Mouse (Mus musculus) hindbrain, embryonic 13.5 days (tissue): ENCODE data around the gene Gm10382. TPM values are rescaled to one million over a fixed set of nuclear protein-coding genes. Genes with fewer than 3 reads are reported as not detected.
"Not testable (repeated sequence)": the region's sequence is repeated elsewhere in the genome, so short reads cannot be mapped to it uniquely, and the experiment has no call there.

Experiments used
- ATAC-seq: fragments of 200-750 bp; cut with Nextera tagmentation; 2 replicates; pipeline ENCODE4 v1.8.0; 2017; ENCODE audit warnings: moderate TSS enrichment; ENCODE audit not compliant: low FRiP score
- H3K27ac ChIP-seq: fragments of 300-500 bp; sonication (generic); 2 replicates; pipeline ENCODE4 v1.5.1; 2015; ENCODE audit warnings: inconsistent platforms, mild to moderate bottlenecking, moderate library complexity
- H3K27me3 ChIP-seq: fragments of 300-500 bp; sonication (generic); 2 replicates; pipeline ENCODE4 v1.6.1; 2015; ENCODE audit warnings: mild to moderate bottlenecking, inconsistent platforms
- H3K36me3 ChIP-seq: fragments of 300-500 bp; sonication (generic); 2 replicates; pipeline ENCODE4 v1.6.1; 2015; ENCODE audit warnings: mild to moderate bottlenecking, inconsistent platforms
- H3K4me1 ChIP-seq: fragments of 300-500 bp; sonication (generic); replicated peaks from 2 replicates; pipeline ENCODE4 v1.6.1; 2015; ENCODE audit warnings: inconsistent platforms
- H3K4me2 ChIP-seq: fragments of 300-500 bp; sonication (generic); 2 replicates; pipeline ENCODE4 v1.6.1; 2015; ENCODE audit warnings: inconsistent platforms, mild to moderate bottlenecking, moderate library complexity
- H3K4me3 ChIP-seq: fragments of 300-500 bp; sonication (generic); 2 replicates; pipeline ENCODE4 v1.5.1; 2015; ENCODE audit warnings: mild to moderate bottlenecking, inconsistent platforms
- H3K9ac ChIP-seq: fragments of 300-500 bp; sonication (generic); 2 replicates; pipeline ENCODE4 v1.6.1; 2015; ENCODE audit warnings: mild to moderate bottlenecking, inconsistent platforms
- H3K9me3 ChIP-seq: fragments of 300-500 bp; sonication (generic); 2 replicates; pipeline ENCODE4 v1.6.1; 2016; ENCODE audit warnings: inconsistent platforms
- WGBS: fragments of 180-500 bp; shearing (Covaris S2); methylation state at CpG from one replicate; pipeline ENCODE4 v1.1.7; 2015; 5-methylcytosine and 5-hydroxymethylcytosine counted together
- polyA plus RNA-seq: library from polyadenylated mRNA; unstranded; fragments of >200 nt; fragmentation: Nextera tagmentation; extraction: Ambion mirVana; gene quantifications from 2 replicates; pipeline ENCODE4 v1.2.1, GENCODE M21; 2015

The Gm10382 gene
- polyA plus RNA-seq, 1 experiment from 2014 or later = 0.55 TPM

- Histone ChIP-seq H3K4me2 (no peak overlapping the region), H3K9me3 (no peaks in the 10 kb centered on the region), H3K4me1 (peaks cover 14% of the 10 kb centered on the region), H3K4me3 (no peak overlapping the region), H3K9ac (no peak overlapping the region), H3K36me3 (peaks cover 40% of the 10 kb centered on the region), H3K27me3 (no peaks in the 10 kb centered on the region), H3K27ac (no peak overlapping the region)
- ATAC-seq = no peak
- 61% methylated on average over 5 of the region's 5 CpGs for WGBS
These were observed 22.9 kb downstream of the Gm10382 start for GRCm38 (mm10) chr5:125411972-125412530.

- ATAC-seq, H3K9ac ChIP-seq, H3K4me2 ChIP-seq, H3K27ac ChIP-seq, H3K4me3 ChIP-seq, H3K27me3 ChIP-seq, H3K4me1 ChIP-seq, H3K9me3 ChIP-seq: not testable (repeated sequence)
- 94% methylated on average over 8 of the region's 8 CpGs for WGBS
- H3K36me3 ChIP-seq = peaks cover 45% of the 10 kb centered on the region
These were observed 23.4 kb downstream of the Gm10382 start for GRCm38 (mm10) chr5:125412536-125412935.

GRCm38 (mm10) chr5:125413763-125414162 lies 24.6 kb downstream of the Gm10382 start:
- Histone ChIP-seq H3K4me2 (no peak overlapping the region), H3K4me3 (no peak overlapping the region), H3K9ac (no peak overlapping the region), H3K36me3 (peaks cover 57% of the 10 kb centered on the region), H3K27me3 (no peaks in the 10 kb centered on the region), H3K9me3 (no peaks in the 10 kb centered on the region), H3K27ac (no peak overlapping the region), H3K4me1 (peaks cover 8% of the 10 kb centered on the region; the same call in 1 of the 2 replicates)
- WGBS = 82% methylated on average over 4 of the region's 4 CpGs
- no peak for ATAC-seq

GRCm38 (mm10) chr5:125416183-125416582 lies 27.1 kb downstream of the Gm10382 start:
- ATAC-seq = no peak
- 94% methylated on average over 8 of the region's 8 CpGs for WGBS

GRCm38 (mm10) chr5:125418636-125419035 lies 29.5 kb downstream of the Gm10382 start:
- Histone ChIP-seq H3K36me3 (peaks cover 98% of the 10 kb centered on the region), H3K27ac (no peak overlapping the region), H3K27me3 (no peaks in the 10 kb centered on the region), H3K9ac (no peak overlapping the region), H3K4me3 (no peak overlapping the region), H3K4me2 (no peak overlapping the region), H3K9me3 (no peaks in the 10 kb centered on the region), H3K4me1 (no peaks in the 10 kb centered on the region)
- WGBS = 92% methylated on average over 12 of the region's 12 CpGs
- ATAC-seq = no peak

More at GRCm38 (mm10) chr5:125416183-125416582, 27.1 kb downstream of the Gm10382 start:
- H3K27ac ChIP-seq = no peak overlapping the region
- no peak overlapping the region for H3K4me2 ChIP-seq
- peaks cover 81% of the 10 kb centered on the region for H3K36me3 ChIP-seq
- H3K27me3 ChIP-seq = no peaks in the 10 kb centered on the region
- H3K4me1 ChIP-seq = no peaks in the 10 kb centered on the region
- H3K9ac ChIP-seq = no peak overlapping the region
- no peak overlapping the region for H3K4me3 ChIP-seq
- H3K9me3 ChIP-seq = no peaks in the 10 kb centered on the region

- H3K9ac ChIP-seq = no peak overlapping the region
- peaks cover 98% of the 10 kb centered on the region for H3K36me3 ChIP-seq
- no peaks in the 10 kb centered on the region for H3K4me1 ChIP-seq
- H3K4me3 ChIP-seq = no peak overlapping the region
- WGBS = 86% methylated on average over 11 of the region's 11 CpGs
- no peaks in the 10 kb centered on the region for H3K9me3 ChIP-seq
- H3K27ac ChIP-seq = no peak overlapping the region
- ATAC-seq = no peak
- no peaks in the 10 kb centered on the region for H3K27me3 ChIP-seq
- no peak overlapping the region for H3K4me2 ChIP-seq
These were observed 30.0 kb downstream of the Gm10382 start for GRCm38 (mm10) chr5:125419124-125419523.

- Histone ChIP-seq H3K4me1 (no peaks in the 10 kb centered on the region), H3K27me3 (no peaks in the 10 kb centered on the region), H3K36me3 (peaks cover 100% of the 10 kb centered on the region), H3K4me2 (no peak overlapping the region), H3K4me3 (no peak overlapping the region), H3K9ac (no peak overlapping the region), H3K27ac (no peak overlapping the region), H3K9me3 (no peaks in the 10 kb centered on the region)
- WGBS = 91% methylated on average over 10 of the region's 10 CpGs
- no peak for ATAC-seq
These were observed 36.7 kb downstream of the Gm10382 start for GRCm38 (mm10) chr5:125425698-125426276.

- 96% methylated on average over 10 of the region's 10 CpGs for WGBS
- no peak overlapping the region for H3K9ac ChIP-seq
- H3K4me3 ChIP-seq = no peak overlapping the region
- no peaks in the 10 kb centered on the region for H3K4me1 ChIP-seq
- no peak for ATAC-seq
- no peaks in the 10 kb centered on the region for H3K27me3 ChIP-seq
- H3K36me3 ChIP-seq = peaks cover 100% of the 10 kb centered on the region
- no peak overlapping the region for H3K4me2 ChIP-seq
- no peak overlapping the region for H3K27ac ChIP-seq
- no peaks in the 10 kb centered on the region for H3K9me3 ChIP-seq
These were observed 37.2 kb downstream of the Gm10382 start for GRCm38 (mm10) chr5:125426343-125426742.

GRCm38 (mm10) chr5:125432324-125432723 lies 43.2 kb downstream of the Gm10382 start:
- WGBS = 92% methylated on average over 2 of the region's 2 CpGs
- H3K4me2 ChIP-seq = peak overlapping the region; percentile 94; the same call in 1 of the 2 replicates

GRCm38 (mm10) chr5:125433793-125434337 lies 44.7 kb downstream of the Gm10382 start, which contains the start of gene Dhx37:
Gene Dhx37, minus strand, starts transcription at chr5:125434121.
- peak within 1 kb of the TSS; percentile 89 for H3K4me3 ChIP-seq
- peak within 1 kb of the TSS; percentile 90 for H3K9ac ChIP-seq
- peak within 1 kb of the TSS; percentile 81 for H3K27ac ChIP-seq
- H3K4me1 ChIP-seq = peaks cover 13% of the 10 kb centered on the region
- H3K36me3 ChIP-seq = peaks cover 30% of the 10 kb centered on the region
- ATAC-seq = peak; percentile 97
- 0% methylated on average over 46 of the region's 46 CpGs for WGBS
- peak within 1 kb of the TSS; percentile 94 for H3K4me2 ChIP-seq
- H3K9me3 ChIP-seq = no peaks in the 10 kb centered on the region
- no peaks in the 10 kb centered on the region for H3K27me3 ChIP-seq

More at GRCm38 (mm10) chr5:125432324-125432723, 43.2 kb downstream of the Gm10382 start:
- H3K4me1 ChIP-seq = peaks cover 13% of the 10 kb centered on the region
- H3K9ac ChIP-seq, H3K9me3 ChIP-seq, H3K4me3 ChIP-seq, H3K27me3 ChIP-seq, H3K27ac ChIP-seq, ATAC-seq: not testable (repeated sequence)
- peaks cover 46% of the 10 kb centered on the region for H3K36me3 ChIP-seq

GRCm38 (mm10) chr5:125434347-125434746 lies 45.2 kb downstream of the Gm10382 start:
- H3K27me3 ChIP-seq, H3K9me3 ChIP-seq, H3K27ac ChIP-seq, H3K9ac ChIP-seq: not testable (repeated sequence)
- peak overlapping the region; percentile 89 for H3K4me3 ChIP-seq
- peaks cover 25% of the 10 kb centered on the region for H3K36me3 ChIP-seq
- H3K4me2 ChIP-seq = peak overlapping the region; percentile 94
- peak; percentile 14; the same call in 1 of the 2 replicates for ATAC-seq
- 60% methylated on average over 15 of the region's 15 CpGs for WGBS
- peaks cover 13% of the 10 kb centered on the region for H3K4me1 ChIP-seq
